Comparison of ENCODE assay signal across 12 mouse cellular contexts in the genomic region with DNA sequence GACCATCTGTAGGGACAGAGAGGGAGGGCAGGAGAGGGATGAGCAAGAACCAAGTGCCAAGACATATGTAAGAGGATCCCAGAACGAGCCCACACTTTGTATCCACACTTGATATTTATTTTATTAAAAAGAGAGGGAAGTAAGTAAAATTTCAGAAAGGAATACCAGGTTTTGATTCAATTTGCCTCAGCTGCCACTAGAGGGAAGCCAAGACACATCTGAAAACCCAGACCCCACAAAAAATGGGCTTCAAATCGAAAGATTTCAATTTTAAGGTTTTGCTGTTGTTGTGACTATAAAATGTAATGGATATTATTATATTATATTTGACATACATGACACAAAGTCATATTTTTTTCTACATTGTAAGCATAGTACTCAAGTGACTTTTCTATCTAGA.
DNase-seq lines count a peak whose midpoint lies in the region; ATAC-seq and TF ChIP-seq lines count a peak whose summit lies in the region.
"Had no signal": no experiment of that assay in that cellular context is flagged by ENCODE, and none has a peak within 500 bp of the region (broad histone marks: within the 10 kb centered on the region; RNA-seq: fewer than 3 reads in every experiment).

No protein-coding gene starts in this region.

- H3K79me2 ChIP-seq in CH12.LX (replicated peaks; ENCODE audit: control insufficient read depth, extremely low read depth, insufficient read depth, poor library complexity, severe bottlenecking): no peaks in the 10 kb centered on the region

- no peak for TF ChIP-seq EP300 in CH12.LX (IDR thresholded peaks at IDR 0.05; ENCODE audit: low read length)

- TF ChIP-seq RAD21 in CH12.LX (IDR thresholded peaks at IDR 0.05; ENCODE audit: low read depth, low read length): peak; percentile 98

- TF ChIP-seq CTCF in CH12.LX (conservative IDR thresholded peaks at IDR 0.05 in 1 of 2, IDR thresholded peaks at IDR 0.05 in 1 of 2; ENCODE audit: low read depth in 2 of 2, low read length in 2 of 2): peak; percentile 61 to 90; a peak in 3 of 4 replicates

- peaks cover 9% of the 10 kb centered on the region; the same call in 1 of the 2 replicates for H3K27me3 ChIP-seq in forebrain, embryonic 13.5 days
- peaks cover 52% of the 10 kb centered on the region for H3K27me3 ChIP-seq in forebrain, embryonic 10.5 days (ENCODE audit: poor library complexity, severe bottlenecking)
- no peaks in the 10 kb centered on the region for H3K27me3 ChIP-seq in CH12.LX (replicated peaks)

- intact Hi-C loops in left cerebral cortex, postnatal 14 days (cut with DNase I): loop anchor here (2.0 to 10.0 kb wide), 2 partner anchors 315 to 491 kb away; no protein-coding TSS in a partner anchor
- intact Hi-C loops in left cerebral cortex, postnatal 36 days (cut with DNase I): no loop called here

- no peak overlapping the region for H3K4me3 ChIP-seq in forebrain, embryonic 13.5 days
- H3K4me3 ChIP-seq in forebrain, embryonic 10.5 days: no peak overlapping the region
- H3K4me3 ChIP-seq in CH12.LX (replicated peaks in 1 of 3; ENCODE audit: low read depth in 2 of 3, low read length in 2 of 3, poor library complexity in 1 of 3): no peak overlapping the region
- H3K4me3 ChIP-seq: limb, embryonic 15.5 days; neural tube, embryonic 12.5 days had no signal

- no peaks in the 10 kb centered on the region for H3K36me3 ChIP-seq in forebrain, embryonic 13.5 days (ENCODE audit: poor library complexity, severe bottlenecking)
- no peaks in the 10 kb centered on the region for H3K36me3 ChIP-seq in forebrain, embryonic 10.5 days (replicated peaks)
- no peaks in the 10 kb centered on the region for H3K36me3 ChIP-seq in CH12.LX (replicated peaks in 1 of 2; ENCODE audit: control insufficient read depth in 1 of 2, insufficient read depth in 1 of 2, low read length in 1 of 2)
- H3K36me3 ChIP-seq: G1E; limb, embryonic 15.5 days; neural tube, embryonic 12.5 days had no signal

- peak; percentile 46 for ATAC-seq in forebrain, embryonic 13.5 days
- ATAC-seq: inflammation-experienced regulatory T-cells, adult 6 months had no signal

- peaks cover 12% of the 10 kb centered on the region for H3K9me3 ChIP-seq in forebrain, embryonic 13.5 days (replicated peaks)
- H3K9me3 ChIP-seq in forebrain, embryonic 10.5 days: peaks cover 16% of the 10 kb centered on the region
- H3K9me3 ChIP-seq in CH12.LX (replicated peaks; ENCODE audit: low read length): peaks cover 8% of the 10 kb centered on the region
- H3K9me3 ChIP-seq: limb, embryonic 15.5 days had no signal

- no peak for DNase-seq in forebrain, embryonic 10.5 days (ENCODE audit: extremely low spot score, low spot score)
- peak; percentile 22 to 40 for DNase-seq in left cerebral cortex, postnatal 14 days (ENCODE audit: low spot score in 2 of 2)
- DNase-seq in left cerebral cortex, postnatal 36 days (ENCODE audit: low spot score in 2 of 2): no peak
- peak; percentile 44 for DNase-seq in CH12.LX (ENCODE audit: extremely low read depth)
- DNase-seq in embryo, embryonic 11 days: peak; percentile 60
- no peak for DNase-seq in testis, postnatal 14 days (ENCODE audit: low spot score)
- DNase-seq in spleen, adult 12 weeks (ENCODE audit: low spot score): no peak

- no peak overlapping the region for H3K27ac ChIP-seq in forebrain, embryonic 13.5 days
- H3K27ac ChIP-seq in forebrain, embryonic 10.5 days: no peak overlapping the region
- no peak overlapping the region for H3K27ac ChIP-seq in CH12.LX (ENCODE audit: insufficient read depth, low read depth)
- H3K27ac ChIP-seq: limb, embryonic 15.5 days; neural tube, embryonic 12.5 days had no signal

- no peak overlapping the region for H3K9ac ChIP-seq in forebrain, embryonic 13.5 days
- H3K9ac ChIP-seq in CH12.LX (ENCODE audit: insufficient read depth, low read depth): no peak overlapping the region
- H3K9ac ChIP-seq: limb, embryonic 15.5 days; neural tube, embryonic 12.5 days had no signal

- no peak overlapping the region for H3K4me2 ChIP-seq in forebrain, embryonic 13.5 days
- no peak overlapping the region for H3K4me2 ChIP-seq in CH12.LX (ENCODE audit: insufficient read depth, low read depth, poor library complexity, severe bottlenecking)
- H3K4me2 ChIP-seq: limb, embryonic 15.5 days; neural tube, embryonic 12.5 days had no signal

- 25% methylated on average over 2 of the region's 2 CpGs for WGBS in forebrain, embryonic 13.5 days
- 43% methylated on average over 2 of the region's 2 CpGs for WGBS in forebrain, embryonic 10.5 days

- TF ChIP-seq POLR2A in CH12.LX (IDR thresholded peaks at IDR 0.05; ENCODE audit: low read depth, low read length): no peak

- peaks cover 16% of the 10 kb centered on the region for H3K4me1 ChIP-seq in forebrain, embryonic 13.5 days
- peaks cover 6% of the 10 kb centered on the region for H3K4me1 ChIP-seq in forebrain, embryonic 10.5 days
- H3K4me1 ChIP-seq in CH12.LX (ENCODE audit: control insufficient read depth in 1 of 2, insufficient read depth in 2 of 2): no peaks in the 10 kb centered on the region

- dilution Hi-C loops in CH12.LX (cut with MboI; ENCODE audit: extremely low pct_ligation_motif_present, extremely low pct_unique_long_range_greater_than_20kb, low sequenced_read_pairs): no loop called here

- in situ Hi-C loops in CH12.LX (cut with MboI; ENCODE audit: low pct_ligation_motif_present, low pct_unique_long_range_greater_than_20kb, low sequenced_read_pairs): loop anchor here (25.0 kb wide), 1 partner anchor 468 kb away; no protein-coding TSS in a partner anchor

TF ChIP-seq in CH12.LX, 34 proteins besides CTCF, POLR2A, EP300 and RAD21:
- peak; percentile 93 for TF ChIP-seq SMC3 (IDR thresholded peaks at IDR 0.05; ENCODE audit: low read depth, low read length)
- 0 out of 2 replicates have a peak, but pooled peaks have one; percentile 14 for TF ChIP-seq IRF4 (IDR thresholded peaks at IDR 0.05; ENCODE audit: low read depth, low read length)
- TF ChIP-seq NRF1 (IDR thresholded peaks at IDR 0.05; ENCODE audit: low read depth, low read length): no peak
- TF ChIP-seq CHD2 (IDR thresholded peaks at IDR 0.05; ENCODE audit: low read length): no peak
- no peak for TF ChIP-seq KAT2A (IDR thresholded peaks at IDR 0.05; ENCODE audit: insufficient replicate concordance, low read length)
- no peak for TF ChIP-seq TBP (conservative IDR thresholded peaks at IDR 0.05; ENCODE audit: low read depth, low read length)
- TF ChIP-seq JUND (conservative IDR thresholded peaks at IDR 0.05; ENCODE audit: low read depth, low read length): 0 out of 2 replicates have a peak, but pooled peaks have one; percentile 28
- 0 out of 2 replicates have a peak, but pooled peaks have one; percentile 23 for TF ChIP-seq MYC (IDR thresholded peaks at IDR 0.05; ENCODE audit: low read depth, low read length)
- no peak for TF ChIP-seq ZKSCAN1 (IDR thresholded peaks at IDR 0.05; ENCODE audit: borderline replicate concordance, low read depth, low read length)
- no peak for TF ChIP-seq MAFK (IDR thresholded peaks at IDR 0.05; ENCODE audit: insufficient replicate concordance, low read length)
- TF ChIP-seq CHD1 (IDR thresholded peaks at IDR 0.05; ENCODE audit: low read depth, low read length): no peak
- TF ChIP-seq ZC3H11A (IDR thresholded peaks at IDR 0.05; ENCODE audit: low read depth, low read length): peak; percentile 83
- no peak for TF ChIP-seq ETS1 (conservative IDR thresholded peaks at IDR 0.05; ENCODE audit: low read depth, low read length)
- no peak for TF ChIP-seq USF2 (conservative IDR thresholded peaks at IDR 0.05; ENCODE audit: low read depth, low read length)
- no peak for TF ChIP-seq UBTF (IDR thresholded peaks at IDR 0.05; ENCODE audit: low read depth, low read length)
- TF ChIP-seq NELFE (IDR thresholded peaks at IDR 0.05; ENCODE audit: low read depth, low read length): no peak
- no peak for TF ChIP-seq MXI1 (IDR thresholded peaks at IDR 0.05; ENCODE audit: low read depth, low read length)
- no peak for TF ChIP-seq SIN3A (IDR thresholded peaks at IDR 0.05; ENCODE audit: low read length)
- no peak for TF ChIP-seq ZMIZ1 (IDR thresholded peaks at IDR 0.05; ENCODE audit: low read depth, low read length)
- TF ChIP-seq MEF2A (IDR thresholded peaks at IDR 0.05; ENCODE audit: borderline replicate concordance, low read depth, low read length): no peak
- no peak for TF ChIP-seq GABPA (IDR thresholded peaks at IDR 0.05; ENCODE audit: insufficient replicate concordance, low read depth, low read length)
- TF ChIP-seq RCOR1 (conservative IDR thresholded peaks at IDR 0.05; ENCODE audit: low read depth, low read length): no peak
- TF ChIP-seq ZNF384 (IDR thresholded peaks at IDR 0.05; ENCODE audit: low read depth, low read length): peak; percentile 75
- TF ChIP-seq ELF1 (IDR thresholded peaks at IDR 0.05; ENCODE audit: low read depth, low read length): no peak
TF ChIP-seq in CH12.LX: peak in this region for 6.

Comparison
In these comparisons a context has a peak if more than half of its experiments do, and no peak if none do; other contexts are left out.
1. DNase-seq: peak in left cerebral cortex, postnatal 14 days (2 of 2), CH12.LX (single experiment) and embryo, embryonic 11 days (single experiment); none in forebrain, embryonic 10.5 days (single experiment), left cerebral cortex, postnatal 36 days (0 of 2), testis, postnatal 14 days (single experiment) and spleen, adult 12 weeks (single experiment).